In genomic region chr13:18698518-18699065, GRCm38 (mm10) we compare ENCODE assay signal across 9 mouse cellular contexts. TPM values are rescaled to one million over a fixed set of nuclear protein-coding genes. Genes with fewer than 3 reads are reported as not detected.
DNase-seq lines count a peak whose midpoint lies in the region; ATAC-seq and TF ChIP-seq lines count a peak whose summit lies in the region.
"Had no signal": no experiment of that assay in that cellular context is flagged by ENCODE, and none has a peak within 500 bp of the region (broad histone marks: within the 10 kb centered on the region; RNA-seq: fewer than 3 reads in every experiment).

No protein-coding gene starts in this region.

- TF ChIP-seq CTCF in MEL (IDR thresholded peaks at IDR 0.05 in 2 of 3, conservative IDR thresholded peaks at IDR 0.05 in 1 of 3; ENCODE audit: control insufficient read depth in 1 of 3, insufficient read depth in 1 of 3, low read depth in 2 of 3, low read length in 3 of 3, poor library complexity in 1 of 3, severe bottlenecking in 1 of 3), result peak; percentile 38 to 57 (median 52)
- peak; percentile 40; the same call in 1 of the 2 replicates for TF ChIP-seq CTCF in liver, embryonic 14.5 days (IDR thresholded peaks at IDR 0.05; ENCODE audit: low read depth)

- peak; percentile 62 for DNase-seq in intestine, embryonic 14.5 days (ENCODE audit: low spot score)
- DNase-seq in MEL (ENCODE audit: low read depth, low spot score), result peak; percentile 28
- peak; percentile 38 for DNase-seq in embryo, embryonic 9.5 days (ENCODE audit: extremely low spot score)
- no peak for DNase-seq in liver, embryonic 14.5 days (ENCODE audit: low read depth in 3 of 3, low spot score in 3 of 3)
- peak; percentile 66 to 82 for DNase-seq in right cerebral cortex, postnatal 10 days (ENCODE audit: low spot score in 2 of 2)

- no peaks in the 10 kb centered on the region for H3K36me3 ChIP-seq in intestine, embryonic 14.5 days (ENCODE audit: control insufficient read depth, insufficient read depth, low read length)
- no peaks in the 10 kb centered on the region for H3K36me3 ChIP-seq in intestine, embryonic 15.5 days
- H3K36me3 ChIP-seq in MEL (ENCODE audit: control insufficient read depth in 1 of 2, insufficient read depth in 2 of 2, low read length in 2 of 2), result no peaks in the 10 kb centered on the region
- H3K36me3 ChIP-seq in hindbrain, embryonic 16.5 days (ENCODE audit: control insufficient read depth, insufficient read depth, low read length), result no peaks in the 10 kb centered on the region
- H3K36me3 ChIP-seq in liver, embryonic 14.5 days (replicated peaks; ENCODE audit: control insufficient read depth, insufficient read depth, low read depth), result no peaks in the 10 kb centered on the region
- H3K36me3 ChIP-seq: lung, embryonic 15.5 days had no signal

- no peak overlapping the region for H3K9ac ChIP-seq in intestine, embryonic 14.5 days (ENCODE audit: low read length)
- no peak overlapping the region for H3K9ac ChIP-seq in intestine, embryonic 15.5 days
- no peak overlapping the region for H3K9ac ChIP-seq in MEL (ENCODE audit: control insufficient read depth, low read depth, low read length, poor library complexity, severe bottlenecking)
- H3K9ac ChIP-seq in hindbrain, embryonic 16.5 days (ENCODE audit: low read depth, low read length), result no peak overlapping the region
- no peak overlapping the region for H3K9ac ChIP-seq in liver, embryonic 14.5 days (replicated peaks)
- H3K9ac ChIP-seq: lung, embryonic 15.5 days had no signal

- no peaks in the 10 kb centered on the region for H3K4me1 ChIP-seq in intestine, embryonic 14.5 days (replicated peaks; ENCODE audit: control insufficient read depth, insufficient read depth, low read length)
- H3K4me1 ChIP-seq in intestine, embryonic 15.5 days (replicated peaks), result no peaks in the 10 kb centered on the region
- H3K4me1 ChIP-seq in MEL (ENCODE audit: control insufficient read depth in 1 of 2, insufficient read depth in 2 of 2, low read length in 2 of 2), result no peaks in the 10 kb centered on the region
- no peaks in the 10 kb centered on the region for H3K4me1 ChIP-seq in hindbrain, embryonic 16.5 days (ENCODE audit: control insufficient read depth, insufficient read depth, low read depth, low read length)
- no peaks in the 10 kb centered on the region for H3K4me1 ChIP-seq in liver, embryonic 14.5 days (replicated peaks; ENCODE audit: control insufficient read depth in 2 of 2, insufficient read depth in 2 of 2, low read length in 1 of 2)
- H3K4me1 ChIP-seq: lung, embryonic 15.5 days had no signal

- no peaks in the 10 kb centered on the region for H3K79me2 ChIP-seq in MEL (ENCODE audit: control insufficient read depth, insufficient read depth, low read length, poor library complexity)

- 43% methylated on average over 7 of the region's 7 CpGs for WGBS in intestine, embryonic 14.5 days
- WGBS in intestine, embryonic 15.5 days, result 40% methylated on average over 7 of the region's 7 CpGs
- 38% methylated on average over 7 of the region's 7 CpGs for WGBS in hindbrain, embryonic 16.5 days
- WGBS in liver, embryonic 14.5 days (ENCODE audit: insufficient replicate concordance), result 41% methylated on average over 7 of the region's 7 CpGs

- TF ChIP-seq EP300 in MEL (IDR thresholded peaks at IDR 0.05; ENCODE audit: low read depth in 1 of 2, low read length in 2 of 2), result no peak
- no peak for TF ChIP-seq EP300 in liver, embryonic 14.5 days (IDR thresholded peaks at IDR 0.05; ENCODE audit: low read depth)

- no peaks in the 10 kb centered on the region for H3K9me3 ChIP-seq in intestine, embryonic 14.5 days (ENCODE audit: control insufficient read depth, low read length)
- H3K9me3 ChIP-seq in intestine, embryonic 15.5 days, result no peaks in the 10 kb centered on the region
- H3K9me3 ChIP-seq in MEL (replicated peaks; ENCODE audit: insufficient read depth, low read length), result no peaks in the 10 kb centered on the region
- no peaks in the 10 kb centered on the region for H3K9me3 ChIP-seq in hindbrain, embryonic 16.5 days (ENCODE audit: control insufficient read depth, low read length)
- no peaks in the 10 kb centered on the region for H3K9me3 ChIP-seq in liver, embryonic 14.5 days (ENCODE audit: control insufficient read depth, low read length)
- H3K9me3 ChIP-seq: lung, embryonic 15.5 days had no signal

- no peak overlapping the region for H3K4me2 ChIP-seq in intestine, embryonic 14.5 days (ENCODE audit: low read length)
- H3K4me2 ChIP-seq in intestine, embryonic 15.5 days (replicated peaks), result no peak overlapping the region
- H3K4me2 ChIP-seq in hindbrain, embryonic 16.5 days (ENCODE audit: low read length), result peak overlapping the region; percentile 3; the same call in 1 of the 2 replicates
- H3K4me2 ChIP-seq in liver, embryonic 14.5 days (ENCODE audit: low read depth), result no peak overlapping the region
- H3K4me2 ChIP-seq: lung, embryonic 15.5 days had no signal

- H3K27me3 ChIP-seq in intestine, embryonic 14.5 days (replicated peaks; ENCODE audit: control insufficient read depth, insufficient read depth, low read length), result no peaks in the 10 kb centered on the region
- H3K27me3 ChIP-seq in intestine, embryonic 15.5 days (replicated peaks), result no peaks in the 10 kb centered on the region
- no peaks in the 10 kb centered on the region; a peak in 1 of 4 replicates for H3K27me3 ChIP-seq in MEL (ENCODE audit: control insufficient read depth in 1 of 2, insufficient read depth in 2 of 2, low read length in 2 of 2)
- no peaks in the 10 kb centered on the region for H3K27me3 ChIP-seq in hindbrain, embryonic 16.5 days (replicated peaks; ENCODE audit: control insufficient read depth, insufficient read depth, low read length)
- no peaks in the 10 kb centered on the region for H3K27me3 ChIP-seq in liver, embryonic 14.5 days (ENCODE audit: control insufficient read depth, insufficient read depth, low read length)
- H3K27me3 ChIP-seq: lung, embryonic 15.5 days had no signal

- TF ChIP-seq POLR2A in MEL (IDR thresholded peaks at IDR 0.05; ENCODE audit: control insufficient read depth in 1 of 2, insufficient read depth in 1 of 2, low read depth in 1 of 2, low read length in 2 of 2, poor library complexity in 1 of 2), result no peak

- peak; percentile 53 for TF ChIP-seq RAD21 in MEL (IDR thresholded peaks at IDR 0.05; ENCODE audit: low read depth, low read length)

- H3K27ac ChIP-seq in intestine, embryonic 14.5 days (ENCODE audit: low read depth), result no peak overlapping the region
- H3K27ac ChIP-seq in intestine, embryonic 15.5 days, result no peak overlapping the region
- no peak overlapping the region for H3K27ac ChIP-seq in MEL (ENCODE audit: control insufficient read depth, low read depth, low read length)
- no peak overlapping the region for H3K27ac ChIP-seq in hindbrain, embryonic 16.5 days (ENCODE audit: low read depth, low read length)
- H3K27ac ChIP-seq in liver, embryonic 14.5 days, result no peak overlapping the region
- H3K27ac ChIP-seq: lung, embryonic 15.5 days had no signal

- ATAC-seq in intestine, embryonic 14.5 days (replicated peaks; ENCODE audit: low FRiP score, low TSS enrichment, low read depth), result no peak
- no peak for ATAC-seq in intestine, embryonic 15.5 days
- peak; percentile 85 for ATAC-seq in hindbrain, embryonic 16.5 days
- no peak for ATAC-seq in liver, embryonic 14.5 days (ENCODE audit: insufficient read depth)
- ATAC-seq in erythroid progenitor cell, adult 5-6 weeks (replicated peaks; ENCODE audit: low FRiP score, poor library complexity, severe bottlenecking), result no peak

- H3K4me3 ChIP-seq in intestine, embryonic 14.5 days (ENCODE audit: low read depth, low read length), result no peak overlapping the region
- H3K4me3 ChIP-seq in intestine, embryonic 15.5 days (replicated peaks), result no peak overlapping the region
- H3K4me3 ChIP-seq in MEL (ENCODE audit: control insufficient read depth in 1 of 2, insufficient read depth in 1 of 2, low read depth in 2 of 2, low read length in 2 of 2), result no peak overlapping the region
- H3K4me3 ChIP-seq in hindbrain, embryonic 16.5 days (ENCODE audit: low read length), result no peak overlapping the region
- no peak overlapping the region for H3K4me3 ChIP-seq in liver, embryonic 14.5 days (ENCODE audit: insufficient read depth in 1 of 2, low read depth in 2 of 2, low read length in 2 of 2)
- H3K4me3 ChIP-seq: lung, embryonic 15.5 days had no signal

TF ChIP-seq in MEL, 35 proteins besides CTCF, POLR2A, EP300 and RAD21:
- TF ChIP-seq ZC3H11A (IDR thresholded peaks at IDR 0.05; ENCODE audit: low read depth, low read length) (peak; percentile 23; the same call in 1 of the 2 replicates), UBTF (IDR thresholded peaks at IDR 0.05; ENCODE audit: borderline replicate concordance, insufficient read depth, low read depth, low read length) (no peak), SMC3 (IDR thresholded peaks at IDR 0.05; ENCODE audit: low read depth, low read length) (peak; percentile 48), GABPA (IDR thresholded peaks at IDR 0.05; ENCODE audit: low read depth, low read length) (no peak), MAX (IDR thresholded peaks at IDR 0.05; ENCODE audit: low read length) (no peak), BHLHE40 (IDR thresholded peaks at IDR 0.05; ENCODE audit: borderline replicate concordance, low read depth, low read length) (no peak), MEF2A (IDR thresholded peaks at IDR 0.05; ENCODE audit: extremely low read depth, insufficient replicate concordance, low read depth, low read length, poor library complexity, severe bottlenecking) (no peak), ETS1 (IDR thresholded peaks at IDR 0.05; ENCODE audit: low read depth, low read length) (no peak), MXI1 (IDR thresholded peaks at IDR 0.05; ENCODE audit: low read depth, low read length) (no peak), NRF1 (IDR thresholded peaks at IDR 0.05; ENCODE audit: insufficient read depth, low read depth, low read length, poor library complexity, severe bottlenecking) (no peak), E2F4 (IDR thresholded peaks at IDR 0.05; ENCODE audit: borderline replicate concordance, low read depth, low read length) (no peak)

RNA-seq across cellular contexts. Expression of gene Vps41, which starts 18.5 kb away (rescaled TPM):
- polyA plus RNA-seq in intestine, embryonic 14.5 days (2014; fragmentation: Nextera tagmentation; extraction: Ambion mirVana), result 66.3 and 71.4 TPM in 2 replicates
- polyA plus RNA-seq in intestine, embryonic 15.5 days (2015; fragmentation: Nextera tagmentation; extraction: Ambion mirVana), result 58.6 and 60.0 TPM in 2 replicates
- total RNA-seq in MEL (2012; rRNA removed), result 24.0 and 27.2 TPM in 2 replicates
- polyA plus RNA-seq in MEL (2012; ENCODE audit: insufficient read depth in 1 of 2, insufficient read length in 2 of 2, low read depth in 1 of 2, low replicate concordance in 2 of 2, missing spikeins in 1 of 2), result 10 to 100 TPM in 1 of 2 experiments, not detected in 1; 26.0 TPM
- polyA plus RNA-seq in hindbrain, embryonic 16.5 days (2015; fragmentation: Nextera tagmentation; extraction: Ambion mirVana), result 118 and 120 TPM in 2 replicates
- 6.1 and 9.6 TPM in 2 replicates for polyA plus RNA-seq in liver, embryonic 14.5 days (2012; rRNA removed)
- polyA plus RNA-seq in liver, embryonic 14.5 days (2014; fragmentation: Nextera tagmentation; extraction: Ambion mirVana), result 22.9 and 25.3 TPM in 2 replicates
- total RNA-seq in erythroid progenitor cell, adult 5-6 weeks (2015; ENCODE audit: low replicate concordance), result 10.1 and 24.7 TPM in 2 replicates
- 12.2 and 14.5 TPM in 2 replicates for total RNA-seq in erythroid progenitor cell, adult 5-6 weeks (2017; ENCODE audit: low replicate concordance)

Comparison
In these comparisons a context has a peak if more than half of its experiments do, and no peak if none do; other contexts are left out.
1. DNase-seq: peak in intestine, embryonic 14.5 days (single experiment), MEL (single experiment), embryo, embryonic 9.5 days (single experiment) and right cerebral cortex, postnatal 10 days (2 of 2); none in liver, embryonic 14.5 days (0 of 3).